1 mouse cellular context compared by ENCODE assay signal in genomic region chr7:19457414-19458071, GRCm38 (mm10).
TF ChIP-seq lines count a peak whose summit lies in the region.

No protein-coding gene starts in this region.

TF ChIP-seq in C2C12, 6 proteins besides CTCF, POLR2A, EP300 and RAD21 (continued from another document):
- TF ChIP-seq CEBPB (IDR thresholded peaks at IDR 0.05; ENCODE audit: low read depth) (no peak), MYOD1 (IDR thresholded peaks at IDR 0.05; ENCODE audit: control insufficient read depth, insufficient read length, low read depth) (no peak), MYOG (IDR thresholded peaks at IDR 0.05; ENCODE audit: control insufficient read depth, extremely low read depth, insufficient read length) (no peak), FOSL1 (IDR thresholded peaks at IDR 0.05; ENCODE audit: insufficient read depth, low read length, poor library complexity, severe bottlenecking) (no peak)
